Mouse (Mus musculus) CH12F3 (cell line): ENCODE data around the gene Srrm2.

ENCODE experiments used
- in situ Hi-C: fragments of 300-500 bp; cut with MboI; formaldehyde crosslinking; loops from 2 replicates; pipeline ENCODE4 v1.14.3; 2020; ENCODE audit warnings: low sequenced_read_pairs

Srrm2 gene

DNA sequence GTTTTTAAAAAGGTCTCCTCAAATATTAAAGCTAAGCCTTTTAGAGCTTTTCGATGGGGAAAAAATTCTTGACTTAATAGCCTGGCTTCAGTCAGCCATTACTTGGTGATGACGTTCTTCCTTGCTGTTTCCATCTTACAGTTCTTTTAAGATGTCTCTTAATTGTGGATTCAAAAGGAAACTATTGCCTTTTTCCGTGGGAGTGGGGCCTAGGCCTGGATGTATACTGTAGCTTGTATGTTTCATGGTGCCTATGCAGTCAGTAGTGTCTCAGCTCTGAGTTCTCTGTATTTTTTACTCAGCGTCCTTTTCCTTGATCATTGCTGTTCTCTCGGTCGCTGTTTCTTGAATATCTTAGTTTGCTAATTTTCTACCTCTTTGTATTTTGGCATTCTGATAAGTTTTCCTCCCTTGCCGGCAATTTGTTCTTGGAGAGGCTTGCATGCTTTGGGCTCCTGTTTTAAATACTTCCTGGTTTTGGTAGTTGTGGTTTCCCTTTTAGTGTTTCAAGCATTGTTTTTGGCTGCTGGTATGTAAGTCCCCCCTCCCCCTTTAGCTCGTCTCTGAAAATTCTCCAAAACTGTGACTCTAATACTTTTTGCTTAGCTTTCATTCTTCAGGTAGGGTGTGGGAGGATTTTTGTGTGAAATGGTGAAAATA, 14.2 kb downstream of the Srrm2 start:
- in situ Hi-C loops, result no loop called here

DNA sequence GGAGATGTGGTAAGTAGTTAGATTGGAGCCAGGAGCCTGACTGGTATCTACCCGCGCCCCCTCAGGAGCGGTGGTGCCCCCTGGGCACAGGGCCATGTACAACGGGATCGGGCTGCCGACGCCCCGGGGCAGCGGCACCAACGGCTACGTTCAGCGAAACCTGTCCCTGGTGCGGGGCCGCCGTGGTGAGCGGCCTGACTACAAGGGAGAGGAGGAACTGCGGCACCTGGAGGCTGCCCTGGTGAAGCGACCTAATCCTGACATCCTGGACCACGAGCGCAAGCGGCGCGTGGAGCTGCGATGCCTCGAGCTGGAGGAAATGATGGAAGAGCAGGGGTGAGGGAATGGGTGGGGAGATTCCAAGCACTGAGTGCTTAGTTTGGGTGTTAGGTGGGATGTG, 16.5 kb downstream of the Srrm2 start:
- in situ Hi-C loops, result no loop called here

DNA sequence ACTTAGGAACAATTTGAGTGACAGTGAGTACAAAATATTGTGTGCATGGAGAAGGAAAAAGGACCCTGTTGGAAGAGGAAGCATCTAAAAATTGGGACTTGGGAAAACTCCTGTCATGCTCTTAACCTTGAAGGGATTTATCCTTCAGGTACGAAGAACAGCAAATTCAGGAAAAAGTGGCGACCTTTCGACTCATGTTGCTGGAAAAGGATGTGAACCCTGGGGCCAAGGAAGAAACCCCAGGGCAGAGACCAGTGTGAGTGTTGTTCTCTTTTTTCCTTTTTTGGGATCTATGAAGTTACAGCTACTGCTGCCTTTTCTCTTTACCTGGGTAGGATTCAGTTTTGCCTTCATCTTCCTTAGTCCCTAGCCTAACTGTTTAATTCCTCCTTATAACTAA, 17.6 kb downstream of the Srrm2 start:
- in situ Hi-C loops, result no loop called here

DNA sequence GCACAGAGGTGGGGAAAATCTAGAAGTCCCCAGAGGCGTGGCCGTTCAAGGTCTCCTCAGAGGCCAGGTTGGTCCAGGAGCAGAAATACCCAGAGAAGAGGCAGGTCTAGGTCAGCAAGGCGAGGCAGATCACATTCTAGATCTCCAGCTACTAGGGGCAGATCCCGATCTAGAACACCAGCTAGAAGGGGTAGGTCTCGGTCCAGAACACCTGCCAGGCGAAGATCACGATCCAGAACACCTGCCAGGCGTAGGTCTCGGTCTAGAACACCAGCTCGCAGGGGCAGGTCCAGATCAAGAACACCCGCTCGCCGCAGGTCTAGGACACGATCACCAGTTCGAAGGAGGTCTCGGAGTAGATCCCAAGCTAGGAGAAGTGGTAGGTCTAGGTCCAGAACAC, 25.3 kb downstream of the Srrm2 start:
- in situ Hi-C loops, result no loop called here

DNA sequence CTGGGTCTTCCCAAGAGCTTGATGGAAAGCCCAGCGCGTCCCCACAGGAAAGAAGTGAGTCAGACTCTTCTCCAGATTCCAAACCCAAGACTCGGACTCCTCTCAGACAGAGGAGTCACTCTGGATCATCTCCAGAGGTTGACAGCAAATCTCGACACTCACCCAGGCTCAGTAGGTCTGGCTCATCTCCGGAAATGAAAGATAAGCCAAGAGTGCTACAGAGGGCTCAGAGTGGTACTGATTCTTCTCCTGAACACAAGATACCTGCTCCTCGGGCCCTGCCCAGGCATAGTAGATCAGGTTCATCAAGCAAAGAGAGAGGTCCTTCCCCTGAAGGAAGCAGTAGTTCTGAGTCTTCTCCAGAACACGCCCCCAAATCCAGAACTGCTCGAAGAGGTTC, 28.2 kb downstream of the Srrm2 start:
- in situ Hi-C loops, result no loop called here

DNA sequence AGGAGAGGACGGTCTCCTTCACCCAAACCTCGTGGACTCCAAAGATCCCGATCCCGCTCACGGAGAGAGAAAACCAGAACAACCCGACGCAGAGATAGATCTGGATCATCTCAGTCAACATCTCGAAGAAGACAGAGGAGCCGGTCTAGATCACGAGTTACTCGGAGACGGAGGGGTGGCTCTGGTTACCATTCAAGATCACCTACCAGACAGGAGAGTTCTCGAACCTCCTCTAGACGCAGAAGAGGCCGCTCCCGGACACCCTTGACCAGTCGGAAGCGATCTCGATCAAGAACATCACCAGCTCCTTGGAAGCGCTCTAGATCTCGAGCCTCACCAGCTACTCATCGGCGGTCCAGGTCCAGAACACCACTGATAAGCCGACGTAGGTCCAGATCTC, 28.9 kb downstream of the Srrm2 start:
- in situ Hi-C loops, result no loop called here

DNA sequence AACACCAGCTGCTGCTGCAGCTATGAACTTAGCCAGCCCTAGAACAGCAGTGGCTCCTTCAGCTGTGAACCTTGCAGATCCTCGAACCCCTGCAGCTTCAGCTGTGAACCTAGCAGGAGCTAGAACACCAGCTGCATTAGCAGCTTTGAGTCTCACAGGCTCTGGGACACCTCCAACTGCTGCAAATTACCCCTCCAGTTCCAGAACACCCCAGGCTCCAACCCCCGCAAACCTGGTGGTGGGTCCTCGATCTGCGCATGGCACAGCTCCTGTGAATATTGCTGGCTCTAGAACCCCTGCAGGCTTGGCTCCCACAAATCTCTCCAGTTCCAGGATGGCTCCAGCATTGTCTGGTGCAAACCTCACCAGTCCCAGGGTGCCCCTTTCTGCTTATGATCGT, 30.4 kb downstream of the Srrm2 start:
- in situ Hi-C loops, result no loop called here

DNA sequence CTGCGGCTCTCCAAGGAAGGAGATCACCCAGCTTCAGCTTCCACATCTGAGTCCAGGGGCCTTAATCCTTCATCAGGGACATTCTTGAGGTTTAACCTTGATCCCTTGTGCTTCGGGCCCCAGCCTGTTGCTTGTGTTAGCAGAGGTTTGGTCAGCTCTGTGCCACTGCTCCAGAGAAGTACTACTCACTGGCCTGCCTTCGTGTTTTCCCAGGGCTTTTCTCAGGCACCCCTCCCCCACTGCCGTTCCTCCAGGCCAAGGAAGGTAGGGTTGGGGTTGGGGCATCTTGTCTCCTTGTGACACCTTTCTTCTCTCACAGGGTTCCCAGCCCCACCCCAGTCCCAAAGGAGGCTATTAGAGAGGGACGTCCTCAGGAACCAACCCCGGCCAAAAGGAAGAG, 31.8 kb downstream of the Srrm2 start:
- in situ Hi-C loops, result no loop called here

DNA sequence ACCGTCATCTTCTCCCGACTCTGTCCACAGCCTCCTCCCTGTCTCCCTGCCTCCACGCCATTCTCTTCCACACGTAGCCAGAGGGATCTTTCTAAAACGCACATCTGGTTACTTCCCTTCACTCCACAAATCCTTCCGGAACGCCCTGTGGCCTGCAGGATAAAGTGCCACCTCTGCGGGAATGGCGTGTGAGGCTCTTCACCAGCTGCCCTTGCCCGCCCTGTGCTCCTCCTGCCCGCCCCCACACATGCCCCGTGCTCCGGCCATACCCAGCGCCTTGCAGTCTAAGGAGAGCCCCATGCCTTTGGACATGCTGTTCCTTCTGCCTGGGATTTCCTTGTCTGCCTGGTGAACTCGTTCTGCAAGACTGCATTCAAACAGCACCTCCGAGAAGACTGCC, 32.7 kb downstream of the Srrm2 start:
- in situ Hi-C loops, result no loop called here

DNA sequence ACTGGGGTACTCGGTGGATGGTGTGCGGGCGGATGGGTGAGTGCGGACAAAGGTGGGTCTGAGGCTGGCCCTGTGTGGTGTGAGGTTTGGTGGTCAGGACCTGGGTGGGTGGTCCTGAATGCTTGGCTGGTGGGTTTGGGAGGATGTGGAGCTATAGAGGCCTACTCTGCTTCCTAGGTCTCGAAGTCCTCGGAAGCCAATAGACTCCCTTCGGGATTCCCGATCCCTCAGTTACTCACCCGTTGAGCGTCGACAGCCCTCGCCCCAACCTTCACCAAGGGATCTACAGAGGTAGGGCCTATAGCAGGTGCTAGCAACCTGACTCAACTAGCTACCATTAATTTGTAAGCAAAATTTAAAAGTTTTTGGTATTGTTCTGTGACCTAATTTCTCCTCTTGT, 33.3 kb downstream of the Srrm2 start:
- in situ Hi-C loops, result no loop called here

DNA sequence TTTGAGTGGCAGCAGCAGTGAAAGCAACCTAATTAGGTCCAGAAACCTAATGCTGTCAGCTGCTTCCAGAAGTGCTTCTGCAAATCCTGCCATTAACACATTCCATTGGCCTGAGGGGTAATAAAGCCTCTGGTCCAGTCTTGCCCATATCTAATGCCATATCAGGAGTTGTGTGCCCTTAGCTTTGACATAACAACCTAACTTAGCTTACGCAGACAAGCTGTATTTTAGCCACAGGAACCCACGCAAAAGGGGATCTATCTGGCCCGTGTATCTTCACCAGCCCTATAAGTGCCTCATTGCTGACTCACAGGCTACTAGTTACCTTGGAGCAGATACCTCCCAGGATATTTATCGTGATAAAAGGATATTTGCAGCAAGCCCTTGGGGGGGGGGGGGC, 35.3 kb downstream of the Srrm2 start:
- in situ Hi-C loops, result no loop called here

DNA sequence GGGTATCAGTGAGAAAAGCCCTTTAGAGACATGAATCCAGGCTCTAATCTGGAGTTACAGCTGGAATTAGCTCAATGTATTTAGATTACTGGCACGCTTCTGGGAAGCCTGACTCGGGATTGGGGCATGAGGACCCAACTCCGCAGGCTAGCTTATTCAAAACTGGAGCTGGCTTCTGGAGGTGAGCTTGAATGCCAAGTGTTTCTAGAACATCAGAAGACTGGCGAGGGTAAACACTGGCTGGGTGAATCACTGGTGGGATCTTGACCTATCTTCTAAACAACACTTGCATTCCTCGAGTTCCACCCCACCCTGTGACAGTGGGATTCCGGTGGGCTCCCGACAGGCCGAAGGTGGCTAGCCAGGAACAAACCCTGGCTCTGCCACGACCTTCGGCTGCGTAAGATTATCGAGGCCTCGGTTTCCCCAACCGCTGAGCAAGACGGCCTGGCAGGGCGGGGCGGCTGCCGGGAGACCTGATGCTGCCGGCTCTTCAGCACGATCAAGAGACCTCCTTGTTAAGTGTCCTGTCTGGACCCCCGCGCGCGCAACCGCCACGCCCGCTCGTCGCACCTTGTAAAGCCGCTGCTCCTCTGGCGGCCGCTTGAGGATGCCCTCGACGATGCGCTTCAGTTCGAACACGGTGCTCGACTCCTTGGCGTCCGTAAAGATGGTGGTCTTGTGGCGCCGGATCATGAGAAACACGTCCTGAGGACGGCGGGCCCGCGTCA, 38.1 kb downstream of the Srrm2 start:
- in situ Hi-C loops, result no loop called here

DNA sequence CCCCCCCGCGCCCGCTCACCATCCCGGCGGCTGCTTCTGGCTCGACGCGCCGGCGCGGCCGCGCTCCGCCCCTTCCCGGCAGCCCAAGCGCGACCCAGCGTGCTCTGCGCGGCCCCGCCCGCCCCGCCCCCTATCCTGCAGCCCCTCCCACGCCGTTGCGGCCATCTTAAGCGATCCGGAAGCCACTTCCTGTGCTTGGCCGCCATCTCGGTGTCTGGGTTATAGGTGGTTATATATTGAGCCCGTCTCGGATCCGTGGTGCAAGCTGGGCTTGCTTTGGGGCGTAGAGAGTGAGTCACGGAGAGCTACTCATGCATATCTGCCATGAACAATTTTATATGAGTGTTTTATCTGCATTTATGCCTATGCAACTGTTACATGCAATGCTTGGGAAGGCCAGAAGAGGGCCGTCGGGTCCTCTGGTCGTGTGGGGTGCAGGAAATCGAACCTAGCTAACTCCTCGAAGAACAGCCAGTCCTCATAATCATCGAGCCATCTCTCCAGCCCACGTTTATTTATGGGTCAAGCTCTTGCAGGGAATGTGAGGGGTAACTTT, 38.8 kb downstream of the Srrm2 start, which contains the start of gene Elob:
Elob (minus strand) TSS at position 73 of the 556 bp plus-strand sequence.
- in situ Hi-C loops, result no loop called here

DNA sequence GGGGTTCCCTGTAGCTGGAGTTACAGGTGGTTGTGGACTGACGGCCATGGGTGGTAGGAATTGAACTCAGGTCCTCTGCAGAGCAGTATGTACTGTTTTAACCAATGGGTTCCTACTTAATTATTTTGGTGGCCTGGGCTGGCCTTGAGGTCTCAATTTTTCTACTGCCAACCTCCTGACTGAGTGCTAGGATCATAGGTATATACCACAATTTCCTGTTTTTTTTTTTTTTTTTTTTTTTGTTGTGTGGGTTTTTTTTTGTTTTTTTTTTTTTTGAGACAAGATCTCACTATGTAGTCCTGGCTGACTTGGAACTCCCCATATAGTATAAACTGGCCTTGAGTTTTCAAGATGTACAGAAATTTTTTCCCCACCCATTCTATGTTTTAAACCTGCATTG, 40.9 kb downstream of the Srrm2 start:
- in situ Hi-C loops, result no loop called here

DNA sequence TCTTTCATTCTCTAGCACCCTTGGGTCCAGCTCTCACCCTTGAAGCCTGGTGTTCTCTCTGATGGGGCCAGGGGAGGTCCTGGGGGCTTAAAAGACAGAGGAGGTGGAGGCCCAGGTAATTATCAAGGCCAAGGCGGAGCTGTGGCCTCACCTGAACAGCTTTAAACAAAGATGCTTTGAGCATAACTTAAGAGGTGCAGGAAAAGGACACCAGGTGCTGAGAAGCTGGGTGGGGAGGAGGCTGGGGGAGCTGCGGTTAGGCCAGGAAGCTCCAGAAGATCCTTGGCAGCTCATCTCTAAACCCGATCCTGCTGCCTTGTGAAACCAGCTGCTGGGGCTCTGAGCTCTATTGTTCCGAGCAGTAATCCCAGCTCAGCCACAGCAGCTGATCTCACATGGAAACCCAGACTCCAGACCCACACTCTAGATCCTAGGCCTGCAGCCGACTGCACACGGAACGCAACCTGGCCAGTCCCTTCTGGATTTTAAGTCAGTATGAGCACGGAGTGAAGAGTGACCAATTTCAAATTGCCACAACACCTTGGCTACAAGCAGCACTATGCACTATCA, 45.8 kb downstream of the Srrm2 start, which contains the start of gene Prss33:
Prss33 (minus strand) TSS at position 51 of the 570 bp plus-strand sequence.
- in situ Hi-C loops, result no loop called here

DNA sequence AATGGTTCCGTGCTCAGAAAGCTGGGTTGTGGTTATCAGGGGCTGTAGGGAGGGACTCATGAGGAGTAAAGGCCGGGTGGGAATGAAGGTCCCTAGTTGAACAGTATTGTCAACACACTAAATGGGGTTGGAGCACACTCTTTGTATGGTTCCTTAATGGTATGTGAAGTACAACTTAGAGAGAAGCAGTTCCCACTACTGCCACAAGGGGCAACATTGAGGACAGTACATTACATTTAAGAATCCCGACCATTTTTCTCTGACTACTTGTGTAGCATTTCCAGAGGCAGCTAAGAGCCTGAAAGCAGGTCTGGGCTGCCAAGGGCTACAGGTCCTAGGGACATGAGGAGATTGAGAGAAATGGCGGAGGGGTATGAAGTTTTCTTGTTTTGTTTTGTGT, 50.8 kb downstream of the Srrm2 start:
- in situ Hi-C loops, result no loop called here

DNA sequence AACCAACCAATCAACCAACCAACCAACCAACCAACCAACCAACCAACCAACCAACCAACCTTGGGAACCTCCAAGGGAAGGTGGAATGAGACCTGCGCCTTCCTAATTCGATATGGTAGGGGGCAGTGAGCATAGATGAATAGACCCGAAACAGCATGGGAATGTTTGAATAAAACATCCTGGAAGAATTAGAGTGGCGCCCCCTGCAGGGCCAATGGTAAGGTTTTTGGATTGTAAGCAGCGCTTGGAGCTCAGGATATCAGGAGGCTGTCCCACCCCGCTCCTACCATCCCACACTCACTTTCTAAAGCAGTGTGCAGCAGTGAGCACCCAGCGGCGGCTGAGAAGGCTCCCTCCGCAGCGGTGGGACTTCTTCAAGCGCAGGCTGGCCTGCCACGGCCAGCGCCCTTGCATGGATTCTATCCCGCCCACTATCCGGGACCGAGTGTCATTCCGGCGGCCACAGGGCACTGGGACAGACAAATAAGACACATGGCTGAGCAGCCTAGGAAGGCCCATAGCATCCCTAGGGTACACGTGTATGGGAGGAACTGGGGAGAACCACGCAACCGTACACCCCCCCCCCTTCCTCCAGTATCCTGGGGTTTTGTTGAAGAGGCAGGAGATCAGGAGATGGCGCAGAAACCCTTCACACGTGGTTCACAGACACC, 52.9 kb downstream of the Srrm2 start:
- in situ Hi-C loops, result no loop called here

DNA sequence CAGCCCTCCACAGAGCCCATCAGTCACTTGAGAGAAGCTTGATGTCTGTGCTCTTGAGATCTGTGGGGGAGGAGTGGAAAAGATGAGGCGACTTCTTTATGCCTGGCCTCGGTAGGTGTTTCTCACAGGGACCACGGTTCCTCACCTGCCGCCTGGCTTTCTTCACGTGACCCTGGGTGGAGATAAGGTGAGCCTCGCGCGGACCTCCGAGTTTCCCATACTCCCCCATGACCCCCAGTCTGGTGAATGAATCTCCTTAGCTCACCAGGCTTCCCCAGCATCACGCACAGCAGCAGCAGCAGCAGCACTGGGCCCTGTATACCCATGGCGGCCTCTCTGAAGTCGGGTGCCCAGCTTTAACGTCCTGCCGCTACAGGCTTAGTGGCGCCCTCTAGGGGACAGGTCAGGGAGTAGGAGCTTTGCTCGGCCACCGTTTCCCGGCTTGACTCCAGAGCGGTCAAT, 53.5 kb downstream of the Srrm2 start, which contains the start of the genes Prss32 and Prss41:
Prss32 (plus strand) TSS at position 44 of the 462 bp plus-strand sequence.
Prss41 (minus strand) TSS at position 361 of the 462 bp plus-strand sequence.
- in situ Hi-C loops, result no loop called here

DNA sequence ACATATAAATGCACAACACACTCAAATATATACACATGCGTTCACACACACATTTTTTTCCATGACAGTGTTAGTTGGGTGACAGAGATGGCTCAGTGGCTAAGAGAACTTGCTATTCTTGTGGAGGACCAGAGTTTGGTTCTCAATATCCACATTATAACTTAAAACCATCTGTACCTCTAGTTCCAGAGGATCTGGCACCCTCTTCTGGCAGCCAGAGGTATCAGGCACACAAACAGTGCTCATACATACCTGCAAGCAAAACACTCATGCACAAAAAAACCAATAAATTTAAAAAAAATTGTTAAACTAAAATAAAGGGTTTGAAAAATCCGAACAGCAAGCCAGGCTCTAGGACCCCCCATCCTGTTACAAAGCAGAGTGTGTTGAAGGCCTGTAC, 59.7 kb downstream of the Srrm2 start:
- in situ Hi-C loops, result no loop called here

DNA sequence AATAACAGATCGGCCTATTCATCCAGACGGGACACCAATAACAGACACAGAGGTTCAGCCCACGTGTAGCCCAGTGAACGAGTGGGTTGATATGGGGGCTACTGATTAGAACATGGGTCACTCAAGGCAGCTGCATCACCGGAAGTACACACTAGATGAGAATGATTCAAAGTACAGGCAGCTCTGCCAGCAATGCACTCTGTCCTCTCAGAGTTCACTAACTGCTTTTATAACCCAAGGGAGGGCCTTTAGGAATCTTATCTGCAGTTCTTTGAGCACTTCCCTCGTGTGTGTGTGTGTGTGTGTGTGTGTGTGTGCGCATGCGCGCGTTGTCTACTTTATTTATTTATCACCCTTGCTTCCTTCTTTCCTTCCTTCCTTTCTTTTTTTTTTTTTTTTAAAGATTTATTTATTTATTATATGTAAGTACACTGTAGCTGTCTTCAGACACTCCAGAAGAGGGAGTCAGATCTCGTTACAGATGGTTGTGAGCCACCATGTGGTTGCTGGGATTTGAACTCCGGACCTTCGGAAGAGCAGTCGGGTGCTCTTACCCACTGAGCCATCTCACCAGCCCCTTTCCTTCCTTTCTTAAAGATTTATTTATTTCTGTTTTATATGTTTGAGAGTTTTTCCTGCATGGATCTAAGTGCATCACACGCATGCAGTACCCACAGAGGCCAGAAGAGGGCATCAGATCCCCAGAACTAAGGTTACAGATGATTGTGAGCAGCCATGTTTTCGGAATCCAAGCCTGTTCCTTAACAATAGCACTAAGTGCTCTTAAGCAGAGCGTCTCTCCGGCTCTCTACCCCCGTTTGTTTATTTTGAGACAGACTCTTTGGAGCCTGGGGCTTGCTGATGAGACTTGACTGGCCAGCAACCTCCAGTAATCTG, 60.8 kb downstream of the Srrm2 start:
- in situ Hi-C loops, result no loop called here
